In the genomic region with DNA sequence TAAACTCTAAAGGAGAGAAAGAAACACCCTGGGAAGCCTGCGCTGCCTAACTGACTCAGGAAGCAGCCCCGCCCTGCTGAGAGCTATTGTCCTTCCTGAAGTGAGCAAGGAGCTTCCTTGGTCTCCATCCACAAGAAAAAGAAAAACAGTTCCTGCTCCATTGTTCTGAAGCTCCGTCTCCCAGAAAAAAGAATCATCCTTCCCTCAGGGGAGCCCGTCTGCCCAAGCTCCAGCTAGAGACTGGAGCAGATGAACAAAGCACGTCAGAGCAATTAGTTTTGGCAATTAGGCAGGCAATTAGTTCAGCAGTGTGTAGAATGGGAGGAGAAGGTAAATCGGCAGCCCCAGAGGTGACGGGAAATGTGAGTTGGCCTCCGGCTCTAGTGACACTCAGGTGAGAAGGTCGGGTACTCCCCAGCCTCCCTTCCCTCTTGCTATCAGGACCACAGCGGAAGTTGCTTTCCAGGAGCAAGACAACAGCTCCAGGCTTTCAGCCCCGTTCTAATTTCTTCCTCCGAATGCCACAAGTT, we compare ENCODE assay signal across 8 mouse cellular contexts. TPM values are rescaled to one million over a fixed set of nuclear protein-coding genes. Genes with fewer than 3 reads are reported as not detected.
DNase-seq lines count a peak whose midpoint lies in the region; ATAC-seq and TF ChIP-seq lines count a peak whose summit lies in the region.

No protein-coding gene starts in this region.

- no peaks in the 10 kb centered on the region for H3K27me3 ChIP-seq in embryonic facial prominence, embryonic 11.5 days (ENCODE audit: control insufficient read depth, insufficient read depth, low read length)
- no peaks in the 10 kb centered on the region for H3K27me3 ChIP-seq in hindbrain, embryonic 12.5 days
- no peaks in the 10 kb centered on the region for H3K27me3 ChIP-seq in limb, embryonic 13.5 days
- no peaks in the 10 kb centered on the region for H3K27me3 ChIP-seq in midbrain, postnatal 0 days (ENCODE audit: insufficient read depth, low read length)

- no peaks in the 10 kb centered on the region for H3K9me3 ChIP-seq in embryonic facial prominence, embryonic 11.5 days (replicated peaks; ENCODE audit: control insufficient read depth, low read length)
- no peaks in the 10 kb centered on the region for H3K9me3 ChIP-seq in hindbrain, embryonic 12.5 days (replicated peaks)
- H3K9me3 ChIP-seq in limb, embryonic 13.5 days: no peaks in the 10 kb centered on the region
- H3K9me3 ChIP-seq in midbrain, postnatal 0 days (ENCODE audit: low read length): no peaks in the 10 kb centered on the region

- no peaks in the 10 kb centered on the region for H3K4me1 ChIP-seq in embryonic facial prominence, embryonic 11.5 days (ENCODE audit: control insufficient read depth, insufficient read depth, low read length)
- H3K4me1 ChIP-seq in hindbrain, embryonic 12.5 days: peaks cover 24% of the 10 kb centered on the region
- H3K4me1 ChIP-seq in limb, embryonic 13.5 days: peaks cover 12% of the 10 kb centered on the region
- H3K4me1 ChIP-seq in midbrain, postnatal 0 days (ENCODE audit: insufficient read depth, low read length): no peaks in the 10 kb centered on the region

- H3K36me3 ChIP-seq in embryonic facial prominence, embryonic 11.5 days (replicated peaks; ENCODE audit: control insufficient read depth, insufficient read depth, low read depth, low read length): no peaks in the 10 kb centered on the region
- H3K36me3 ChIP-seq in hindbrain, embryonic 12.5 days: no peaks in the 10 kb centered on the region
- no peaks in the 10 kb centered on the region for H3K36me3 ChIP-seq in limb, embryonic 13.5 days
- no peaks in the 10 kb centered on the region for H3K36me3 ChIP-seq in midbrain, postnatal 0 days (ENCODE audit: insufficient read depth, low read length)

- intact Hi-C loops in gastrocnemius, adult 2 months (cut with DNase I): no loop called here

- H3K4me3 ChIP-seq in gastrocnemius, adult 2 months: peak overlapping the region; percentile 41
- no peak overlapping the region for H3K4me3 ChIP-seq in embryonic facial prominence, embryonic 11.5 days (ENCODE audit: low read depth, low read length)
- peak overlapping the region; percentile 17 for H3K4me3 ChIP-seq in hindbrain, embryonic 12.5 days
- peak overlapping the region; percentile 28 for H3K4me3 ChIP-seq in limb, embryonic 13.5 days
- peak overlapping the region; percentile 25; the same call in 1 of the 2 replicates for H3K4me3 ChIP-seq in midbrain, postnatal 0 days (ENCODE audit: low read depth, low read length)

- peak; percentile 58 for ATAC-seq in embryonic facial prominence, embryonic 11.5 days (replicated peaks; ENCODE audit: insufficient number of reproducible peaks, low FRiP score, low TSS enrichment, low read depth)
- ATAC-seq in hindbrain, embryonic 12.5 days (ENCODE audit: low FRiP score): peak; percentile 71
- 0 out of 2 replicates have a peak, but pooled peaks have one; percentile 40 for ATAC-seq in limb, embryonic 13.5 days (ENCODE audit: low FRiP score, low read depth)
- peak; percentile 47 for ATAC-seq in midbrain, postnatal 0 days (ENCODE audit: low FRiP score)

- TF ChIP-seq CTCF in gastrocnemius, adult 2 months (IDR thresholded peaks at IDR 0.05): no peak
- TF ChIP-seq CTCF in midbrain, postnatal 0 days (IDR thresholded peaks at IDR 0.05): no peak

- 3% methylated on average over 12 of the region's 12 CpGs for WGBS in embryonic facial prominence, embryonic 11.5 days
- WGBS in hindbrain, embryonic 12.5 days: 1% methylated on average over 12 of the region's 12 CpGs
- 4% methylated on average over 12 of the region's 12 CpGs for WGBS in limb, embryonic 13.5 days
- WGBS in midbrain, postnatal 0 days: 2% methylated on average over 12 of the region's 12 CpGs

- H3K4me2 ChIP-seq in embryonic facial prominence, embryonic 11.5 days (ENCODE audit: low read depth, low read length): peak overlapping the region; percentile 25
- peak overlapping the region; percentile 55 for H3K4me2 ChIP-seq in hindbrain, embryonic 12.5 days (replicated peaks)
- H3K4me2 ChIP-seq in limb, embryonic 13.5 days (replicated peaks): peak overlapping the region; percentile 62
- H3K4me2 ChIP-seq in midbrain, postnatal 0 days (ENCODE audit: low read depth, low read length, poor library complexity, severe bottlenecking): peak overlapping the region; percentile 66

- peak overlapping the region; percentile 20; the same call in 1 of the 2 replicates for H3K27ac ChIP-seq in gastrocnemius, adult 2 months
- no peak overlapping the region for H3K27ac ChIP-seq in embryonic facial prominence, embryonic 11.5 days (replicated peaks; ENCODE audit: low read depth, low read length)
- peak overlapping the region; percentile 19; the same call in 1 of the 2 replicates for H3K27ac ChIP-seq in hindbrain, embryonic 12.5 days
- H3K27ac ChIP-seq in limb, embryonic 13.5 days: no peak overlapping the region
- H3K27ac ChIP-seq in midbrain, postnatal 0 days (ENCODE audit: low read depth, low read length): no peak overlapping the region

- no peak overlapping the region for H3K9ac ChIP-seq in embryonic facial prominence, embryonic 11.5 days (replicated peaks; ENCODE audit: low read length)
- no peak overlapping the region for H3K9ac ChIP-seq in hindbrain, embryonic 12.5 days
- H3K9ac ChIP-seq in limb, embryonic 13.5 days: peak overlapping the region; percentile 50; the same call in 1 of the 2 replicates
- no peak overlapping the region; the same call in 1 of the 2 replicates for H3K9ac ChIP-seq in midbrain, postnatal 0 days (replicated peaks; ENCODE audit: low read length, poor library complexity, severe bottlenecking)

- DNase-seq in gastrocnemius, adult 2 months: no peak
- DNase-seq in gastrocnemius, adult 18-20 months (ENCODE audit: low spot score): no peak
- peak; percentile 39 for DNase-seq in embryonic facial prominence, embryonic 11.5 days (ENCODE audit: low spot score)
- DNase-seq in midbrain, postnatal 0 days (ENCODE audit: low spot score): peak; percentile 72
- no peak for DNase-seq in urinary bladder, postnatal 10 days (ENCODE audit: low spot score)
- no peak for DNase-seq in right cerebral cortex, postnatal 10 days (ENCODE audit: low spot score in 2 of 2)

RNA-seq across cellular contexts. Expression of gene Cd47, which starts 3.7 kb away (rescaled TPM):
- 10 to 100 TPM; 24.0 to 29.3 TPM for total RNA-seq in gastrocnemius, adult 2 months (2021)
- total RNA-seq in gastrocnemius, adult 18-20 months (2021): 10 to 100 TPM; 22.4 to 26.8 TPM
- 48.5 and 50.3 TPM in 2 replicates for polyA plus RNA-seq in embryonic facial prominence, embryonic 11.5 days (2014; fragmentation: Nextera tagmentation; extraction: Ambion mirVana)
- polyA plus RNA-seq in hindbrain, embryonic 12.5 days (2016; fragmentation: Nextera tagmentation; extraction: Ambion mirVana): 92.0 and 95.1 TPM in 2 replicates
- 62.1 and 62.5 TPM in 2 replicates for polyA plus RNA-seq in limb, embryonic 13.5 days (2015; fragmentation: Nextera tagmentation; extraction: Ambion mirVana)
- 30.5 and 53.5 TPM in 2 replicates for total RNA-seq in midbrain, postnatal 0 days (2014; rRNA removed)
- polyA plus RNA-seq in midbrain, postnatal 0 days (2015; fragmentation: Nextera tagmentation; extraction: Ambion mirVana): 163 and 185 TPM in 2 replicates

Comparison
In these comparisons a context has a peak if more than half of its experiments do, and no peak if none do; other contexts are left out.
1. DNase-seq: peak in embryonic facial prominence, embryonic 11.5 days (single experiment) and midbrain, postnatal 0 days (single experiment); none in gastrocnemius, adult 2 months (single experiment), gastrocnemius, adult 18-20 months (single experiment), urinary bladder, postnatal 10 days (single experiment) and right cerebral cortex, postnatal 10 days (0 of 2).
2. H3K27ac ChIP-seq: peak in gastrocnemius, adult 2 months (single experiment) and hindbrain, embryonic 12.5 days (single experiment); none in embryonic facial prominence, embryonic 11.5 days (single experiment), limb, embryonic 13.5 days (single experiment) and midbrain, postnatal 0 days (single experiment).
3. Peak in every context shown above with its lines, with median percentiles within 50 percentile points of each other: ATAC-seq and H3K4me2 ChIP-seq.